Mouse (Mus musculus) right cerebral cortex, postnatal 36 days (tissue): ENCODE measurements around the gene Mast4.

Experiments
- DNase-seq, 2 experiments: peaks; one replicate each; pipeline ENCODE4 v3.0.0; 2022; ENCODE audit warnings: low spot score in 2 of 2, mixed read lengths in 1 of 2

The Mast4 gene

DNA sequence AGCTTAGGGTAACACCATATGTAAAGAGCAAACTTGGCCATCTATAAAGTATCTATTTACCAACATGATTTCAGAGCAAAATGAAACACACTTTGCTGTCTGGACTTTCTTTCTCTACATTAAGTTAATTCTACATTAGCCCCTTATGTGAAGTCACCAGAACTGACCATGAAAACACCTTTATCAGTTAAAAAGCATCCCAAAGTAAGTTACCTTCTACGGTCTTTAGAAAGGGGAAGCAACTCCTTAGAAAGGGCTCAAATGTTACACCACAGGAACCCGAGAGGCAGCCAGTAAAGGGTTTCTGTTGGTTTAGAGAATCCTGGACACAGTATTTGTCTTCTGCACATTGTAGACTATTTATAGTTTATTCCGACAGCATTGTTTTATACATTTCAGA lies 441.5 kb downstream of the Mast4 start:
- no peak for DNase-seq

DNA sequence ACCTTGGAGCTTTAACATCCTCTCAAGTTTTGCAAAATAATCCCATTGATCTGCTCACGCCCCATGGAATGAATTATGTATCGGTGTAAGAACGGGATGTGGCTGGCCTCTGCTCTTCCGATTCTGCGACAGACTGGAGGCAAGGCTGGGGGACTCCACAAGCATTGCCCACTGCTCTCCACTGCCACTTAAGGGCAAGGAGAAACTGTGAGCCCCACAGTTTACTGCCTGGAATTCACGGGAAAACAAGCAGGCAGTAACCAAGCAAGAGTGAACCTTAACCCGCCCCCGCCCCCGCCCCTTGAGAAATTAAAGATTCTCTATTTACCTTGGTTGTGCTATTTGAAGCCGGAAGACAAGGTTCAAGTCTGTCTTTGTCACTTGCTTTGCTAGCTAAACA lies 444.3 kb downstream of the Mast4 start:
- no peak for DNase-seq

- DNase-seq, result no peak
These were observed 444.8 kb downstream of the Mast4 start for GRCm38 (mm10) chr13:102889537-102889936.

GRCm38 (mm10) chr13:102888895-102889490 lies 445.3 kb downstream of the Mast4 start:
- DNase-seq, result no peak

DNA sequence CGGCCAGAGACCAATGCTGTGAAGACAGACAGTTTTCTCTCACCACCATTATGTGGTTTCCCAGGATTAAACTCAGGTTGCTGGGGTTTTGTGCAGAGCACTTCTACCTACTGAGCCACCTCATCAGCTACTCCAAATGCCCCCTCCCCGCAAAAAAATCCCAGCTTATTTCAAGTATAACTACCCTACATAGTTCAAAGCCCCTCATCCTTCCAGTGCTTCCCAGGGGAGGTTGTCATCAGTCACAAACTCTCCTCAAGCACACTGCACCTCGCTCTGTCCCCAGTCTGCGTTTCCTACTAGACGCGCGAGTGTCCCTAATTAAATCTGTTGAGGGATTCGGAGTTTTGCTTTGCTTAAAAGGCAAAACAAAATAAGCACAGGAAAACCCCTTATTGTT lies 446.1 kb downstream of the Mast4 start:
- DNase-seq, result no peak

- no peak for DNase-seq
These were observed 446.8 kb downstream of the Mast4 start for GRCm38 (mm10) chr13:102887534-102887933.

DNA sequence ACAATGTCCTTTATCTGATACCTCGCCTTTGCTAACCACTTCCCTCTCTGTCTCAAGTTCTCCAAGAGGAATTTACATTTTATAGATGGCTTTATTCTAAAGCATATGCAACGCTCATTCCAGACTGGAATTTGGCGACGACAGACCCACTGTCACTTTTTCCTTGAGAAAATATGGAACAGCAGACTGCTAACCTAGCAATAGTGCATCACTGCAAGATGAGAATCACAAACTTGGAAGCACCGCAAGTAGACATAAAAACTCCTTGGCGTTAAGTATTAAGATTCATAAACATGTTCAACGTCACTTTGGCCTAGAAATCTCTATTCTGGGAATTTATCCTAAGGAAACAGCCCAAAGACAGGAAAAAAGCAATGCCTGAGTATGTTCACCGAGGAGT lies 447.5 kb downstream of the Mast4 start:
- DNase-seq, result no peak

DNA sequence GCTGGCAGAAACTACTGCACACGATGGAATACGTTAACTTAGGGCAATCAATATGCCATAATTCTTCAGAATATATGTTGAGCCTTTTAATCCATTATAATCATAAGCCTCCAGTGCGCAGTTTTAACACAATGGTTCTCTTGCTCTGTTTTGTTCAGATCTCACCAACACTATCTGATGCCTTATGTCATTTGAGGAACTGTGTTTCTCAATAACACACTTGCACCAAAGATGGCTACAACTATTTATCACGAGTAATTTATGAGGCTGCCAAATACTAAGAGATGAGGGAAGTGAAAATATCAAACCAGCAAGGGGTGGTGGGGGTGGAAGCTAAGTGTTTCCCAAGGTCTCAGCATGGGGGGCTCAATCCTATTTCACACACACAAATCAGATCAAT lies 448.1 kb downstream of the Mast4 start:
- no peak for DNase-seq

DNA sequence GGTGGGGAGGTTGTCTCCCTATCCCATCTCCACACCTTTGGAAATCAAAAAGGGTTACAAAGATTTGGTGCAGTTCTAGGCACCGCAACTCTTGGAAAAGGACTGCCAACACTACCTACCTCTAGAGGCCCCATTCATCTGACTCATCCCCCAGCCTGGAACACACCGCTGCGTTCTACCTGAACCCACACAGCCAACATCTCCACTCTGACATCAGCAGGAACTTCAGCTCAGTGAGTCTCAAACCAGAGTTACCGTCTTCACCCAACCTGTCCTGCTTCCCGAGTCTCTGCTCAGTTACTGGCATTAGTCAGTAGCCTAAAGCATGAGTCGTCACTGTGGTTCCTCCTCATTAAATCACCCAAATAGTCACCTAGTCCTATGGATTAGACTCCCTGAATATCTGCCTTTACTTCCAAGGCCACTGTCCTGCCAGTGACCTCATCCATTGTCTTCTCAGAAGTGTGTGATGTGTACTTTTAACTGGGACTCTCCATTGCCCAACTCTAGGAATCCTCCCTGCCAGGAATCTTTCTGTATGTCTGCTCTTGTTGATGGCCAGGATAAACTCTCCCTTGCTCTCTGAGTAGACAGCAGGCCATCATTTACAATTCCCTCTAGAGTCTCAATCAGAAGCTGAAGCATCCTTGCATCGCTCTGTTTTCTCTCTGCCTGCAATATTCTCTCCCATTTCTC lies 453.8 kb downstream of the Mast4 start:
- DNase-seq, result no peak

- DNase-seq, result no peak
These were observed 455.7 kb downstream of the Mast4 start for GRCm38 (mm10) chr13:102878631-102879030.

- no peak for DNase-seq
These were observed 456.5 kb downstream of the Mast4 start for GRCm38 (mm10) chr13:102877766-102878325.

- peak; percentile 20 to 31 for DNase-seq
These were observed 457.1 kb downstream of the Mast4 start for GRCm38 (mm10) chr13:102877154-102877553.

GRCm38 (mm10) chr13:102875520-102875919 lies 458.8 kb downstream of the Mast4 start:
- no peak for DNase-seq

DNA sequence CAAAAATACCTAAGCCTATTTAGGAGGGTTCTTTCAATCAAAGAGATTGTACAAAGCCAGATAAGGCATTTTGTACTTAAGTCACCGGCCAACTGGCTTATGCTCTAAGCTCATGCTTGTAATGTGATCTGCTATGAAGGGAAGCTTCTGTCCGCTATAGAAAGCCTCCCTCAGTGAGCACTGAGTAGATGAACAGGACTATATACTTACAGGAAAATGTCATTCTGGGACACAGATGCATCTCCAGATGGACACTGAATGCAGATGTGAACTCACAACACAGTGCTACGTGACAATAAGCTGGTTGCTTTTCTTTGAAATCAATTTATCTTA lies 459.2 kb downstream of the Mast4 start:
- no peak for DNase-seq

- no peak for DNase-seq
These were observed 459.7 kb downstream of the Mast4 start for GRCm38 (mm10) chr13:102874465-102875143.

GRCm38 (mm10) chr13:102873412-102874016 lies 460.8 kb downstream of the Mast4 start:
- no peak for DNase-seq

DNA sequence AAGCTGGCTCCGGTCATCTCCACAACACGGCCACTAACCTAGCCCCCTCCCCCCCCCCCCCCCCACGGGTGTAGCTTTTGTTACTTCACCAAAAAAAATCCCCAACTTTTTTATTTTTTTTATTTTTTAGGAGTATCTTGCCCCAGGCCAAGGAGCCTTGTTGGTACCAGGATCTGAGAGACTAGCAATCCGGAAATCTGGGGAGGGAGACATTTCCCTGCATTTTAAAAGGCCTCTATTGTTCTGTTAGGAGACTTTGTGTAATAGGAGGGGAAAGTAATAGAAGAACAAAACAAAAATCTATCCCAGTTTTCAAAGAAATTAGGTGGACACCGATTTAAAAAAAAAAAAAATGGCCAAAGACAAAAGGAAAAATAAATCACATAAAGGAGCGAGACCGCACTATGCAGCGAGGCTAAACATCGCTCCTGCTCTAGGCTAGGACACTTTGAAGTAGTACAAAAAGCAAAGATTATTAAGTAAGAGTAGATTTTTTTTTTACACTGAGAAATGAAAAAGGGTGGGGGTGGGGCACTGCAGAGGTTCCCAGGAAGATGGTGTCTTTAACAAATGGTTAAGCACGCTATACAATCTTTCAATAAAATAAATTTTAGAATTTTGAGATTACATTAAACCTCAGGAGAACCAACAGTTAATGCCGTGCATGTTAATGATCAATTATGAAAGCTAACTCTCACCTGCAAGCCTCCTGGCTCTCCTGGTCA lies 462.8 kb downstream of the Mast4 start:
- no peak for DNase-seq

GRCm38 (mm10) chr13:102869541-102869940 lies 464.8 kb downstream of the Mast4 start:
- DNase-seq, result no peak

GRCm38 (mm10) chr13:102866816-102867215 lies 467.5 kb downstream of the Mast4 start:
- no peak for DNase-seq

GRCm38 (mm10) chr13:102865971-102866724 lies 468.1 kb downstream of the Mast4 start:
- no peak for DNase-seq

DNA sequence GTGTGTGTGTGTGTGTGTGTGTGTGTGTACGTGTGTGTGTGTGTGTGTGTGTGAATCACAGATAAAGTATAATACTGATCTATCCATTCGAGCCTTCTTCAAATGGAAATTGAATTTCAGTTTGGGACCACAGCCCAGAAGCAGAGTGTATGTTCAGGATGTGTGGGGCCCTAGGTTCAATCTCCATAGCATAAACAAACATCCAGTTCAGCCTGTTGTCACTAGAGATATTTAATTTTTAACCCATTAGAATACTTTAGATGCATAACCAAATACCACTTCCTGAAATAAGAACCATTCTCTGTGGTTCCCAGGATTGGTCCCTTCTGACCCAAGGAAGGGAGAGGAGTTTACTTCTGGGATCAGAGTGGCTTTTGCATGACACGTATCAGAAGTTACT lies 468.8 kb downstream of the Mast4 start:
- no peak for DNase-seq
